Mouse (Mus musculus) neural tube, embryonic 11.5 days (tissue): ENCODE data around the gene Spo11. TPM values are rescaled to one million over a fixed set of nuclear protein-coding genes. Genes with fewer than 3 reads are reported as not detected.

ENCODE experiments used
- ATAC-seq: fragments of 200-750 bp; cut with Nextera tagmentation; 2 replicates; pipeline ENCODE4 v1.8.0; 2017; ENCODE audit warnings: moderate number of reproducible peaks, mild to moderate bottlenecking, moderate TSS enrichment, moderate library complexity; ENCODE audit not compliant: insufficient read depth, low FRiP score, low TSS enrichment
- DNase-seq: peaks from one replicate; pipeline ENCODE4 v3.0.0-alpha.2; 2015; ENCODE audit warnings: low spot score
- H3K27ac ChIP-seq: fragments of 300-500 bp; sonication (generic); 2 replicates; pipeline ENCODE4 v1.5.1; 2014; ENCODE audit warnings: low read depth, mild to moderate bottlenecking, low read length
- H3K27me3 ChIP-seq: fragments of 300-500 bp; sonication (generic); 2 replicates; pipeline ENCODE4 v1.6.1; 2014; ENCODE audit warnings: mild to moderate bottlenecking, low read length, mixed read lengths; ENCODE audit not compliant: control insufficient read depth, insufficient read depth
- H3K36me3 ChIP-seq: fragments of 300-500 bp; sonication (generic); 2 replicates; pipeline ENCODE4 v1.6.1; 2014; ENCODE audit warnings: mild to moderate bottlenecking, low read length, moderate library complexity, mixed read lengths; ENCODE audit not compliant: control insufficient read depth, insufficient read depth
- H3K4me1 ChIP-seq: fragments of 300-500 bp; sonication (generic); 2 replicates; pipeline ENCODE4 v1.6.1; 2014; ENCODE audit warnings: low read length, mixed read lengths; ENCODE audit not compliant: control insufficient read depth, insufficient read depth
- H3K4me2 ChIP-seq: fragments of 300-500 bp; sonication (generic); 2 replicates; pipeline ENCODE4 v1.6.1; 2014; ENCODE audit warnings: low read depth, mild to moderate bottlenecking, moderate library complexity
- H3K4me3 ChIP-seq: fragments of 300-500 bp; sonication (generic); 2 replicates; pipeline ENCODE4 v1.5.1; 2014; ENCODE audit warnings: low read depth, low read length
- H3K9ac ChIP-seq: fragments of 300-500 bp; sonication (generic); 2 replicates; pipeline ENCODE4 v1.6.1; 2014; ENCODE audit warnings: mild to moderate bottlenecking, low read length
- H3K9me3 ChIP-seq: fragments of 300-500 bp; sonication (generic); 2 replicates; pipeline ENCODE4 v1.6.1; 2016; ENCODE audit warnings: low read length; ENCODE audit not compliant: control insufficient read depth
- WGBS: fragments of 180-500 bp; shearing (Covaris S2); extraction: QIAGEN DNeasy Blood & Tissue Kit; methylation state at CpG from one replicate; pipeline ENCODE4 v1.1.7; 2014; 5-methylcytosine and 5-hydroxymethylcytosine counted together
- polyA plus RNA-seq: library from polyadenylated mRNA; unstranded; fragments of >200 nt; fragmentation: Nextera tagmentation; extraction: Ambion mirVana; gene quantifications from 2 replicates; pipeline ENCODE4 v1.2.1, GENCODE M21; 2014

Gene Spo11
- polyA plus RNA-seq, 1 experiment from 2014 or later, result 0.42 TPM

DNA sequence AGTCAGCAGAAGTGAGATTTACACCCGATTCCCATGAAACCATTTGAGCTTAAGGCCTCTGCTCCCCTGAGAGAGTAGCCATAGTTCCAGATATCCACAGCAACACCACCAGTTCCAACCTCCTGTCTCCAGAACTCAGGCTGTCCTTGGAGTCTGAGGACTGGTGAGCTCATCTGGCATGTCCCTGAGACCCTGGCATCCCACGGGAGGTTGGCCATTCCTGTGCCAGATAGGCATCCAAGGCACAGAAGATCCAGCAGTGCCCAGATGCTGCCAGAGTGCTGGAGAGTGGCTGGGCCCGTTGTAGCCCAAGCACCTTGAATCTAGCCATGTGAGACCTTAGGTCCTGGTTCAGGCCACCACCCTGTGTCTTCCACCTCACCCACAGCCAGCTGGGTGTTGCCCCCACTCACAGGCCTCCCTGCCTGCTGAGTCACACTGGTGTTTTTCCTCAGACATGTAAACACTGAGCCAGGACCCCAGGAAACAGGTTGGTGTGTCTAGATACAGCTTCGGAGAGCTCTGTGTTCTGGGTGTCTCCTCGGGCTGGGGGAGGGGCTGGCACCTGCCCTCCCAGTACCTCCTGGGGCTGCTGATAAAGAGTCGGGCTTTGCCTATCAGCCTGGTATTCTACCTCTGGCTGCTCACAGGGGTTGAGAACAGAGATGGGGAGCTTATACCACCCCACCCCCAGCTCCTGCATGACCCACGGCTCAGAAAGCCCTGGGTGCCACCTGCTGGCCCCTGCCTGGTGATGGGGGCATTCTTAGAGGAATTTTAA is 60.5 kb downstream of the Spo11 start:
- Histone ChIP-seq H3K4me2 (no peak overlapping the region), H3K9ac (no peak overlapping the region), H3K9me3 (no peaks in the 10 kb centered on the region), H3K27me3 (no peaks in the 10 kb centered on the region), H3K4me1 (no peaks in the 10 kb centered on the region), H3K4me3 (no peak overlapping the region), H3K36me3 (peaks cover 8% of the 10 kb centered on the region), H3K27ac (no peak overlapping the region)
- 81% methylated on average over 7 of the region's 7 CpGs for WGBS
- DNase-seq, result no peak
- no peak for ATAC-seq

DNA sequence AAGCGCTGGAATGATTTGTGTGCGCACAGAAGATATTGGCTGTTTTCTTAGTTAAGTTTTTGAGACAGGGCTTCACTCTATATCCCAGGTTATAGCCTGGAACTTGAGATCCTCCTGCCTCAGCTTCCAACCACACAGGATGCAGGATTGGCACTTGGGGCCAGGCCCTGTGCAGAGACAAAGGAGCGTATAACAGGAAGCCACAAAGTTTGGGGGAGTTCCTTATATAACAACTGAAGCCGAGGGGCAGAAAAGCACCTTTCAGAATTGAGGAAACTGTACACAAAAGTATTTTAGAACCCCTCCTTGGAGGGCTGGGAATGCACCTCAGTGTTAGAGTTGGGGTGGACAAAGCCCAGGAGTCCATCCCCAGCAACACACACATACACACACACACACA is 61.5 kb downstream of the Spo11 start:
- Histone ChIP-seq H3K36me3 (peaks cover 6% of the 10 kb centered on the region), H3K4me1 (no peaks in the 10 kb centered on the region), H3K9me3 (no peaks in the 10 kb centered on the region), H3K4me2 (no peak overlapping the region), H3K9ac (no peak overlapping the region), H3K4me3 (no peak overlapping the region), H3K27me3 (no peaks in the 10 kb centered on the region), H3K27ac (no peak overlapping the region)
- no peak for DNase-seq
- 94% methylated on average over 4 of the region's 4 CpGs for WGBS
- ATAC-seq, result no peak

DNA sequence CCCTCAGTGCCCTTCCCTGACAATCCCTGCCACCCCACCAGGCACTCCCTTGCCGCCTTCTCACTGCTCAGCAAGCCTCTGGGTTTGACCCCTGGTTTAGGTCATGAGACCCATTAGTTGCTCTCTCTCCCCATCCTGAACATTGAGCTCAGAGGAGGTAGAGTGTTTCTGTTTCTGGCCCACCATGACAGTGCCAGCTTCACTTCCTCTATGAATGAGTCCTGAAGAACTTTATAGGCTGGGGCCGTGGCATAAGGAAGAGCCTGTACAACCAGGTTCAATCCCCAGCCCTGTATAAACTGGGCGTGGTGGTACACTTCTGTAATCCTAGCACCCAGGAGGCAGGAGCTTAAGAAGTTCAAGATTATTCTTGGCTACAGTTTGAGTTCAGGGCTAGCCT is 63.3 kb downstream of the Spo11 start:
- no peak for DNase-seq
- ATAC-seq, result no peak
- Histone ChIP-seq H3K36me3 (no peaks in the 10 kb centered on the region), H3K4me3 (no peak overlapping the region), H3K9ac (no peak overlapping the region), H3K27me3 (no peaks in the 10 kb centered on the region), H3K27ac (no peak overlapping the region), H3K9me3 (no peaks in the 10 kb centered on the region), H3K4me1 (no peaks in the 10 kb centered on the region), H3K4me2 (no peak overlapping the region)
- 83% methylated on average over 3 of the region's 3 CpGs for WGBS

DNA sequence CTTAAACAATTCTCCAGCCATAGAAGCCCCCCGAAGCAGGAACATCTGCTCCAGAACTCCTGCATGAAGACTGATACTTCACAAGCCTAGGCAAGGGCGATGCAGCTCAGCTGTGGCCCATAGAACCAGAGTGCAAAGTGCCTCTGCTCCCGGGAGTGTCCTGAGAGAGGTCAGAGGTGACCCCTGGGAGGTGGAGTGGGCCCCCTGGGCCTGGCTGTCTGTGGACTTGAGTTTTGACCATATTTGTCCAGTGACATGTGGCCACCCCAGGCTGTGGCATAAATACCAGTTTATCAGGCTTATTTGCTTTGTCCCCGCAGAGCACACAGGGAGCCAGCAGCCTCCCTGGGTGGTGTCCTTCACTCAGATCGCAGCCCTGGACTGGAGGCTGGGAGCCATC is 63.7 kb downstream of the Spo11 start:
- Histone ChIP-seq H3K36me3 (no peaks in the 10 kb centered on the region), H3K27ac (no peak overlapping the region), H3K9me3 (no peaks in the 10 kb centered on the region), H3K4me3 (no peak overlapping the region), H3K9ac (no peak overlapping the region), H3K27me3 (no peaks in the 10 kb centered on the region), H3K4me1 (no peaks in the 10 kb centered on the region), H3K4me2 (no peak overlapping the region)
- DNase-seq (no peak), ATAC-seq (no peak)
- 59% methylated on average over 5 of the region's 5 CpGs for WGBS

DNA sequence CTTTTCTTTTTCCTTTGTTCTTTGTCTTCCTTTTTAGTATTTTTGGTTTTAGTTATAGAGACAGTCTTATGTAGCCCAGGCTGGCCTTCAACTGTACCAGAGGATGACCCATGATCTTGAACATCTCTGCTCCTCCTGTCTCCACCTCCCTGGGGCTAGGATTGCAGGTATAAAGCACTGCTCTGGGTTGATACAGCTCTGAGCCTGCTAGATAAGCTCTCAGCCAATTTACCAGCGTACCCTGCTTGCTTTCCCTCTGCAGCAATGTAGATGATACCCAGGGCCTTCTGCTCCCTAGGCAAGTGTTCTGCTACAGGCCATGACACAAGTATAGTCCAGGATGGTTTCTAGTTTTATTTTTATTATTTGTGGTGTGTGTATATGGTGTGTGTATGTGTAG is 64.4 kb downstream of the Spo11 start:
- Histone ChIP-seq H3K27me3 (no peaks in the 10 kb centered on the region), H3K36me3 (no peaks in the 10 kb centered on the region), H3K27ac (no peak overlapping the region), H3K9me3 (no peaks in the 10 kb centered on the region), H3K9ac (no peak overlapping the region), H3K4me2 (no peak overlapping the region), H3K4me1 (no peaks in the 10 kb centered on the region), H3K4me3 (no peak overlapping the region)
- WGBS, result 85% methylated on average over 1 of the region's 1 CpGs
- DNase-seq (no peak), ATAC-seq (no peak)

DNA sequence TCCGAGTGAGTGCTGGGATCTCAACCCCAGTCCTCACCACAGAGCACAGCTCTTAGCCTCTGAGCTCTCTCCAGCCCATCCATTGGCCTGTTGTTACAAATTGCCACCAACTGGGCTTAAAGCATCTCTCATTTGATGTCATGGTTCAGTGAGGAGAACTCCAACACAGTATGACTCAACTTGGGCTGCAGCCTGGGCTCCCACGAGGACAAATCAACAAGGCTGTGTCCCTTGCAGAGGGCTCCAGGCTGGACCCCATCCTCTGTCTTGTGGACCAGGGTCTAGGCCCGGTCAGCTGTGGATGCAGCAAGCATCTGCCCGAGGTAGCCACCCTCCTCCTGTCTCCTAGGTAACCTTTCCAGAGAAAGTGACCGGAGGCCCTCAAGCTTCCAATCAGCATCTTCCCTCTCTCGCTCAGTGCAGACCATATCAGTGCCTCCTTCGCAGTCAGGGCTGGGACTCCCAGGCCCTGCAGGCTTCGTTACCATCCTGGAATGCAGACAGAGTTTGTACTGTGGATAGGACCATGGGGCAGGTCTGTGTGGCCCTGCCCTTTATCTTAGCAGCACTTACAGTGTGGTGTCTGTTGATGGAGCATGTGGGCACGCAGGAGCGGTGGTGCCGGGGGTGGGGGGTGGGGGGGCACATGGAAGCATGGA is 65.1 kb downstream of the Spo11 start:
- Histone ChIP-seq H3K9me3 (no peaks in the 10 kb centered on the region), H3K9ac (no peak overlapping the region), H3K27ac (no peak overlapping the region), H3K4me2 (no peak overlapping the region), H3K4me3 (no peak overlapping the region), H3K36me3 (no peaks in the 10 kb centered on the region), H3K27me3 (no peaks in the 10 kb centered on the region), H3K4me1 (no peaks in the 10 kb centered on the region)
- 69% methylated on average over 11 of the region's 11 CpGs for WGBS
- ATAC-seq, result no peak
- no peak for DNase-seq

Other genes starting within 250 kb of the Spo11 start
- 17.0 and 20.5 TPM in 2 replicates for gene Bmp7, start 37.4 kb upstream of the Spo11 start, polyA plus RNA-seq
- gene Rae1, start 22.4 kb downstream of the Spo11 start, polyA plus RNA-seq, result 137 and 140 TPM in 2 replicates
- 73.6 and 74.2 TPM in 2 replicates for gene Rbm38, start 42.8 kb downstream of the Spo11 start, polyA plus RNA-seq
- 0.09 TPM in 1 of 2 replicates, not detected in the other for gene Ctcfl, start 141.8 kb downstream of the Spo11 start, polyA plus RNA-seq
- not detected in 2 replicates for gene Pck1, start 175.3 kb downstream of the Spo11 start, polyA plus RNA-seq
- not detected in 2 replicates for gene Zbp1, start 241.2 kb downstream of the Spo11 start, polyA plus RNA-seq